Mouse (Mus musculus) liver, embryonic 14.5 days (tissue): ENCODE measurements at regions not wholly inside any gene's neighbourhood (a gene's known extent, or its start where the extent isn't known, plus 50 kb on each side); places are given as distances from the start of the nearest gene placed in this dataset.

Experiments
- ATAC-seq: fragments of 200-750 bp; cut with Nextera tagmentation; 2 replicates; pipeline ENCODE4 v1.8.0; 2017; ENCODE audit warnings: moderate number of reproducible peaks, mild to moderate bottlenecking, moderate library complexity; ENCODE audit not compliant: insufficient read depth
- DNase-seq, 3 experiments: peaks; one replicate each; pipeline ENCODE4 v3.0.0-alpha.2; 2012 to 2013; ENCODE audit warnings: low read depth in 3 of 3, low spot score in 3 of 3
- H3K27ac ChIP-seq: fragments of 300-500 bp; sonication (generic); 2 replicates; pipeline ENCODE4 v1.5.1; 2014; ENCODE audit warnings: moderate library complexity, mild to moderate bottlenecking, control low read depth, inconsistent platforms
- H3K27me3 ChIP-seq: fragments of 300-500 bp; sonication (generic); 2 replicates; pipeline ENCODE4 v1.6.1; 2014; ENCODE audit warnings: mild to moderate bottlenecking, low read length, moderate library complexity; ENCODE audit not compliant: control insufficient read depth, insufficient read depth
- H3K36me3 ChIP-seq: fragments of 300-500 bp; sonication (generic); replicated peaks from 2 replicates; pipeline ENCODE4 v1.6.1; 2014; ENCODE audit warnings: low read depth; ENCODE audit not compliant: control insufficient read depth, insufficient read depth
- H3K4me1 ChIP-seq, 2 experiments: fragments of 200-500 bp in 1 of 2; fragments of 300-500 bp in 1 of 2; sonication (generic) in 1 of 2; replicated peaks; 2 replicates each; pipeline ENCODE4 v1.6.1; 2012 to 2014; ENCODE audit warnings: antibody characterized with exemption in 1 of 2, inconsistent platforms in 1 of 2, low read length in 1 of 2; ENCODE audit not compliant: control insufficient read depth in 2 of 2, insufficient read depth in 2 of 2
- H3K4me2 ChIP-seq: fragments of 300-500 bp; sonication (generic); 2 replicates; pipeline ENCODE4 v1.6.1; 2014; ENCODE audit warnings: low read depth, mild to moderate bottlenecking, control low read depth, moderate library complexity
- H3K4me3 ChIP-seq, 2 experiments: fragments of 200-500 bp in 1 of 2; fragments of 300-500 bp in 1 of 2; sonication (generic) in 1 of 2; 2 replicates each; pipeline ENCODE4 v1.5.1; 2012 to 2014; ENCODE audit warnings: low read depth in 2 of 2, low read length in 2 of 2, mild to moderate bottlenecking in 2 of 2, control low read depth in 1 of 2, inconsistent platforms in 1 of 2, moderate library complexity in 1 of 2; ENCODE audit not compliant: insufficient read depth in 1 of 2
- H3K9ac ChIP-seq: fragments of 300-500 bp; sonication (generic); replicated peaks from 2 replicates; pipeline ENCODE4 v1.6.1; 2014; ENCODE audit warnings: mild to moderate bottlenecking, control low read depth, moderate library complexity
- H3K9me3 ChIP-seq: fragments of 300-500 bp; sonication (generic); 2 replicates; pipeline ENCODE4 v1.6.1; 2016; ENCODE audit warnings: low read length, mixed read lengths; ENCODE audit not compliant: control insufficient read depth
- CTCF ChIP-seq: IDR thresholded peaks from 2 replicates; pipeline ENCODE4 v1.5.1; 2016; ENCODE audit warnings: antibody characterized with exemption, low read depth, control low read depth
- EP300 ChIP-seq: IDR thresholded peaks from 2 replicates; pipeline ENCODE4 v1.6.1; 2016; ENCODE audit warnings: antibody characterized with exemption, low read depth
- WGBS: fragments of 180-500 bp; shearing (Covaris S2); extraction: QIAGEN DNeasy Blood & Tissue Kit; methylation state at CpG from one replicate; pipeline ENCODE4 v1.1.7; 2014; ENCODE audit not compliant: insufficient replicate concordance; 5-methylcytosine and 5-hydroxymethylcytosine counted together

GRCm38 (mm10) chr5:77681592-77681991 is 273.8 kb upstream of the Igfbp7 start:
- Histone ChIP-seq H3K4me1 (no peaks in the 10 kb centered on the region), H3K4me2 (no peak overlapping the region), H3K27me3 (no peaks in the 10 kb centered on the region), H3K9ac (no peak overlapping the region), H3K4me3 (no peak overlapping the region), H3K9me3 (no peaks in the 10 kb centered on the region), H3K27ac (no peak overlapping the region), H3K36me3 (no peaks in the 10 kb centered on the region)
- ATAC-seq: no peak
- TF ChIP-seq CTCF (no peak), EP300 (no peak)
- DNase-seq: no peak
- WGBS: 44% methylated on average over 3 of the region's 3 CpGs

DNA sequence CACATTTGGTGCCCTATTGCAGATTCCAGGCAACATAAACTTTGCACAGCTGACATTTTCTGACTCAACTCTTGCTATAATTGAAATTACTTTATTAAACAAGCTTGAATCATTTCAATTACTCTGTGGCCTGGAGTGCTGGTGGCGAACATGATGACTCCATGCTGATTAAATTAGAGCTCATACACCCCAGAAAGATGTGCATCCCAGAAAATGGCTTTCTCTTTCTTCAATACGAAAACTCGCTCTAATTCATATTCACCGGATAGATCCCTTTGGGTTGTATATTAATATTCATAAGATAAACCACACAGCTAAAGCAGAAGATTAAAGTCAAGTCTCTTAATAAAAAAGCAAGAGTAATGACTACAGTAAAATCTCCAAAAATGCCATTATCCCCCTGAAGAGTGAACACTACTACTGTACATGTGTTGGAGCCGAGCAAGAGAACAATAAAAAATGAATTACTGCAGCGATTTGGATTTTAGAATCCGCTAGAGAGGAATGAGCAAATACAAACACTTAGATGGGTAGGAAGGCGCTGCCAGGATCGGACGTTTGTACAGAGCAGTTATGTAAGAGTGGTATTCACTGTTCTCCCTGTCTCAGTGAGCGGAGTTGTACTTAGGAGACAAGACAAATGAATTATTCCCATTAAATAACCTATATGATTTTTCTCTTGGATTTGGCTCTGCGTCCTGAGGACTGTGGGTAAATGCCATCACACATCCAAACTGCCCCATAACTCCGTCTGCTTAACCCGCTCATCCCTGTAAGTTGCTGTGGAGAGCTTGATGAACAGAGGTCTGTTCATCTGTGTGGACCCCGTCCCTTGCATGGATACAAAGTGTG is 264.5 kb upstream of the Igfbp7 start:
- no peaks in the 10 kb centered on the region for H3K9me3 ChIP-seq
- no peak overlapping the region for H3K4me3 ChIP-seq
- 65% methylated on average over 15 of the region's 15 CpGs for WGBS
- TF ChIP-seq CTCF: no peak
- TF ChIP-seq EP300: no peak
- H3K9ac ChIP-seq: no peak overlapping the region
- no peak overlapping the region for H3K27ac ChIP-seq
- H3K4me1 ChIP-seq: no peaks in the 10 kb centered on the region
- no peaks in the 10 kb centered on the region for H3K36me3 ChIP-seq
- ATAC-seq (no peak), DNase-seq (no peak)
- H3K27me3 ChIP-seq: no peaks in the 10 kb centered on the region
- no peak overlapping the region for H3K4me2 ChIP-seq

DNA sequence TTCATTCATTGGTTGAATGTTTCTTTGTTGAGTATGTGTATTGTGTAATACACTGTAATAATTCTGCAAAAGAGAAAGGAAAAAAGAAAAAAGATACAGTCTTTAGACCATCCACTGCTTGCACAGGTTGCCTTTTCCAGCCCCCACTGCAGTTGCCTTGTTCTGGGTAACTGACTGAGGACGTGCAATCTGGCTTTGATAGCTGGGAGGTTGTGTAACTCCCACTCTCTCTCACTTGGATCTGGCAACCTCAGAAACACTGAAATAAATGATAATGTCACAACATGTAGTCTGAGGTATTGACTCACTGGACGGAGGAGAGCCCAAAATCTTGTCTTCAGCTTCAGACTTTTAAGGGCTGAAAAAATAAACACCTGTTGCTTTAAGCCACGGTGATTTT is 255.3 kb upstream of the Igfbp7 start:
- Histone ChIP-seq H3K4me1 (no peaks in the 10 kb centered on the region), H3K4me3 (no peak overlapping the region), H3K27me3 (no peaks in the 10 kb centered on the region), H3K27ac (no peak overlapping the region), H3K9ac (no peak overlapping the region), H3K9me3 (no peaks in the 10 kb centered on the region), H3K36me3 (no peaks in the 10 kb centered on the region), H3K4me2 (no peak overlapping the region)
- WGBS: 58% methylated on average over 3 of the region's 3 CpGs
- DNase-seq (no peak), ATAC-seq (no peak)
- TF ChIP-seq CTCF: no peak
- no peak for TF ChIP-seq EP300

DNA sequence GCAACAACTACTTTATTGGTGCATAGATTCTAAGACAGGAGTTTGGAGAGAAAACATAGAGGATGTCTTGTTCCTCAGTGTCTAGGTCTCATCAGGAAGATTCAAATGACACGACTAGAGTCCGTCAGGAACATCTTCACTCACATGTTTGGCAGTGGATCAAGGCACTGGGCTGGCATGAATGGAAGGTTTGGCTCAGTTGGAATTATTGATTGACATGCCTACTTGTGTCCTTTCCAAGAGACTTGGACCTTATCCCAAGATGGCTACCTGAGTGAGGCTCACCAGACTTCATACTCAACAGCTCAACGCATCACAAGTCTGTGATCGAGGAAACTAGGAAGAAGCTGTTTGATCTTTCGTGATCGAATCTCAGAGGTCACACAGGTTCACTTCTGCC is 251.2 kb upstream of the Igfbp7 start:
- ATAC-seq (no peak), DNase-seq (no peak)
- Histone ChIP-seq H3K36me3 (no peaks in the 10 kb centered on the region), H3K9ac (no peak overlapping the region), H3K9me3 (no peaks in the 10 kb centered on the region), H3K27ac (no peak overlapping the region), H3K4me3 (no peak overlapping the region), H3K4me2 (no peak overlapping the region), H3K27me3 (no peaks in the 10 kb centered on the region), H3K4me1 (no peaks in the 10 kb centered on the region)
- 72% methylated on average over 6 of the region's 6 CpGs for WGBS
- TF ChIP-seq CTCF (no peak), EP300 (no peak)

GRCm38 (mm10) chr5:77644651-77645050 is 236.8 kb upstream of the Igfbp7 start:
- WGBS: 62% methylated on average over 5 of the region's 5 CpGs
- DNase-seq: no peak
- H3K27me3 ChIP-seq: no peaks in the 10 kb centered on the region

More at GRCm38 (mm10) chr5:77644651-77645050, 236.8 kb upstream of the Igfbp7 start:
- Histone ChIP-seq H3K9me3 (no peaks in the 10 kb centered on the region), H3K4me3 (no peak overlapping the region), H3K27ac (no peak overlapping the region), H3K4me1 (no peaks in the 10 kb centered on the region), H3K36me3 (no peaks in the 10 kb centered on the region), H3K9ac (no peak overlapping the region), H3K4me2 (no peak overlapping the region)
- ATAC-seq: no peak
- TF ChIP-seq CTCF: no peak
- no peak for TF ChIP-seq EP300
